Mouse (Mus musculus) CD4-positive helper T cell, adult 2 months (primary cell): ENCODE measurements around the gene Rxra.
A peak's percentile ranks its signal among the peaks of the same experiment; 100 is the strongest.

Experiments used
- DNase-seq: peaks from one replicate; pipeline ENCODE4 v3.0.0-alpha.2; 2012; ENCODE audit warnings: low read depth, missing footprints, low spot score

Gene Rxra

DNA sequence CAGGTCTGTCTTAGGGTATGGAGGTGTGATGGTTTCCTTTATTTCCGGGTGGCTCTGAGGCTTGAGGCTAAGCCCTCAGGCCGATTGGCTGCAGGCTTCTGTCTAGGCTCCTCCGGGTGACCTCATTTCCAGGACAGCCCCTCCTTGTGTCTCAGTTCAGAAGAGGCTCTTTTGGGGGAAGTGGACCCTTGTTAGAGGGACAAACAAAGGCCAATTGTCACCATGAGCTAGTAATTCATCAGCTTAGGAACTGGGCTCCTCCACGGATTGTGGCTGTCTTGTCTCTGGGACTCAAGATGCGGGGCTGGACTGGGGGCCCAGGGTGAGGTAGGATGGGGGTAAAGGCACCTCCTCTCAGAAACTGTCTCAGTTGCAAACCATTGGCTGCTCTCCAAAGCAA is 5.5 kb upstream of the Rxra start:
- DNase-seq = no peak

DNA sequence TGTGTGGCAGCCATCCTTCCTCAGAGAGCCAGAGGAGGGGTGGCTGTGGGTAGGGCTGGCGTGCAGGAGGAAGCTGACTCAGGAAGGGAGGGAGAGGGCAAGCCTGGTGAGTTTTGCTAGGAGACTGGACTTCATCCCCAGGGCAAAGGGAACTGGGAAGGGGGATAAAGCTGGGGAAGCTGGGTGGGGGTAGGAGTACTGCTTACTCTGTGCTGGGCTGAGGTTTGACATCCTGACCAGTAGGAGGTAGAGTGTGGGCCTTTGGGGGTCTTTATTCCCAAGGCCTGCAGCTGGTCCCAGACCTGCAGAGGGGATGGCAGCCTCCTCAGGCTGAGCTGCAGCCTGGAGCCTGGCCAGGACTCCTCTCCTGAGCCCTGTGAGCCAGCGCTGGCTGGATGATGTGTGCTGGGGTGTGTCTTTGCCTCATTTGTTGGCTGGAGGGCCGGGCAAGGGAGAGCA is 4.6 kb upstream of the Rxra start:
- no peak for DNase-seq

DNA sequence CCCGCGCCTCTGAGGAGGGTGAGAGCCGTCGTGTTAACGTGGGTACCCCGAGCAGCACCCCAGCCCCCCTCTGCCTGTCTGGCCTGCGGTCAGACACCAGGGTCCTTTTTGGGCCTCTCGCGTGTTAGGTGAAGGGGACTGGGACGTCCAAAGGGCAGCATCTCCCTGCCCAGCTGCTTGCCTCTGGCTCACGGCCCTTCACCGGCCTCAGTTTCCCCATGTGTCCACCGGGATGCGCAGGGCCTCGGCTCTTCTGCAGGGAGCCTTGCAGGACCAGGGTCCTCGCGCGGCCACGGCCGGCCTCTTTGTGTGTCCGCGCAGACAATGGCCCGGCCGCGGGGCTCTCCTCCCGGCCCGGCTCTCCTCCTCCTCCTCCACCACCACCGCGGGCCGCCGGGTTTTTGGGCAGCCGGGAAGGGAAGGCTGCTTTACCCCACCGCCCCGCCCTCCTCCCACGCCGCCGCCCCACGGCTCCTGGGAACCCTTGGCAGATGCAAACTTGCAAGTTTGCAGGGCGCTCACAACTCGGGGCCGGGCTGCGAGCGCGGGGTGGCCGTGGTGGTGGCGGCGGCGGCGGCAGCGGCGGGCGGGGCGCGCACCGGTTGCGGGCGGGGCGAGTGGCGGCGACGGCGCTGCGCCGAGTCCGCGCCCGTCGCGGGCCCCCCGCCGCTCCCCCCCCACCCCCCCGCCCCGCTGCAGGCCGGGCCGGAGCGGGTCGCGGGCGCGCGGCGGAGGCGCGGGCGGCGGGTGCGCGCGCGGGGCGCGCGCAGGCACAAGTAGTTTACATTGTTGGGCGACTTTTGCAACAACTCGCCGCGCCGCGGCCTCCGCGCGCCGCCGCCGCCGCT is 462 bp downstream of the Rxra start:
- DNase-seq = peak; percentile 66

DNA sequence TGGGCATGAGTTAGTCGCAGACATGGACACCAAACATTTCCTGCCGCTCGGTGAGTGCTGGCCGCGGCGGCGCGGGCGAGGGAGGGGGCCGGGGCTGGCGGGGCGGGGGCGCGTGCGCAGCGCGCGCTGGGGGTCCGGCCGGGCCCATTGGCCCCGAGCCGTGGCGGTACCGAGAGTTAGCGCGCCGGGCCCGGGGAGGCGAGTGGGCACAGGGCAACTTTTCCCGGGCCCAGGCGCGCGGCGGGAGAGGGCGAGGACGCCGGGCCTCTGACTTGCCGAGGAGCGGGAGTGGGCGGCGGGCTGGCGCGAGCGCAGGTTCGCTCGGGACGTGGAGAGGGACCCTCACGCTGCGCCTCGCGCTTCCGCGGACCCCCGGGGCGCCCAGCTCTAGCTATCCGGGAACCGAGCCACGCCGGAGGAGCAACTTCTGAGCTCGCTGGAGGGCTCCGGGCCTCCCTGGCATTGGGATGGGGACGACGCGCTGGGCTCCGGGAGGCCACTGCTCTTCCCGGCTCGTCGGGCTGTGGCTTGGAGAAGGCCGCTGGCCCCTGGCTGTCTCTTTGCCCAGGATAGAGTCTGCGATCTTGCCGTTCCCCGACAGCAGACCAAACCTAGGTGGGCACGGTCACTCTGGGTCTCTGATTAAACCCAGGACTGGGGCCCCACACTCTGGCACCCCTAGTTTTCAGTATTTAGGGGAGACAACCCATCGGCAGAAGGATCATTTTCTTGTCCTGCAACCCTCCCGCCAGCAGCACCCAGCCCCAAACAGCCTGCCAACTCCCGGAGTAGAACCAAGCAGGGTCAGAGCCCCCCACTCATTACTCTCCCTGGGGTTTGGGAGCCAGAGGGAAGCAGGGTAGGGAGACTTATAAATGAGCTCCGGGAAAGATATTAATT is 1.4 kb downstream of the Rxra start:
- peak; percentile 45 for DNase-seq

DNA sequence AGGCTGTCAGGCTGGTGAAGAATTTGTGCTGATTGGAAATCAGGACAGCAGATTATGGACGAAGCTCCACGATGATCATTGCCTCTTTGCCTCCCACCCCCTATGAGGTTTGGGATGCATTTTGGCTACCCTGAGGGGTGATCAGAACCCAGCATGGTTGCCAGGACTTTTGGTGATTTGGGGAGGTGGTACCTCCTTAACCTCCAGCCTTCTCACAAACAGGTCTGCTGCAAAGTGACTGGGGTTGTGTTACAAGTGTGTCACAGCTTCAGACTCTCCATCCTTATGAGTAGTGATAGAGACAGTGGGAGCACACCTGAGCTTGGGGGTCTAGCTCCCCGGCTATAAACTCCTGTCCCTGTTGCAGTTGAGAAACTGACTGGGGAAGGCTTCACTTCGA is 2.1 kb downstream of the Rxra start:
- DNase-seq = no peak

DNA sequence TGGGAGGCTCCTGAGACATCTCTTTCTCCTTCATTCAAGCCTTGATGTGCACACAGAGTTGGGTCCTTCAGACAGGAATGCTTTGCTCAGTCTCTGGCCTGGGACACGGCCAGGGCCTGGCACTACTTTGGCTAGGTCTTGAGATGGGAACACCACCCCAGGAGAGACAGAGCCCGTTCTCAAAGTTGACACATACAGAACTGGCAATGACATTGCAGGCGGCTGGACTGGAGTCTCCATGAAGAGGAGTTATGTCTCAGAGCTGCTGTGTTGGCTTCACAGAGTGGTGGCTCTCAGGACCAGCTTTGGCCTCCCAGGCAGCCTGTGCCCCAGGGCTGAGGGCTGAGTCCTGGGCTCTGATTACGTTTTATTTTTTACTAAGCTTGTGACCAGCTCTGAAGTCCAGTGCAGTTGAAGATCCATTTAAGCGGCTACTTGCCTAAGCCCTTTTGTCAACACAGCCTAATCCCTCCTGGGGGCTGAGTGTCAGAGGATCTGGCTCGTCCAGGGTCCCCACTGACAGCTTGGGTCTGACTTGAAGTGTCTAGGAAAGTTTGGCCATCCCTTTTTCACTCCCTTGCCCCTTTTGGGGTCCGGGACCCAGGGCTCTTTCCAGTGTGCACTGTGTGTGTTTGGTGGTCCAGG is 2.7 kb downstream of the Rxra start:
- DNase-seq = no peak

DNA sequence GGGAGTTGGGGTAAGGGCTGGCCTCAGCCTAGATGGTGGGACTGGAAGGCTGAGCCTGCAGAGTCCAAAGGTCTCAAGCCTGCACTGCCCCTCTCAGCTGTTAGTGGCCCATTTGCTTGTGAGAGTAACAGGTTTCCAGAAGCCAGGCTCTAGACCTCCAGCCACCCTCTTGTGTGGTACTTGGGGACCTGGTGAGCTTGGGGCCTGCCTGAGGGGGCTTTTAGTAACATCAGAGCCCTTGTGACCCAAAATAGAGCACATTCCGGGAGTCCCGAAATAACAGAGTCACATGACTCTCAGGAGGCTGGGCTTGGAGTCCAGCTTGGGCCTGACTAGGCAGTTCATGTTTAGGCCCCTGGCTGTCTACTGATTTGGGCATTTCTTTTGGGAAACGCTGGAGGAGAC is 3.4 kb downstream of the Rxra start:
- no peak for DNase-seq

DNA sequence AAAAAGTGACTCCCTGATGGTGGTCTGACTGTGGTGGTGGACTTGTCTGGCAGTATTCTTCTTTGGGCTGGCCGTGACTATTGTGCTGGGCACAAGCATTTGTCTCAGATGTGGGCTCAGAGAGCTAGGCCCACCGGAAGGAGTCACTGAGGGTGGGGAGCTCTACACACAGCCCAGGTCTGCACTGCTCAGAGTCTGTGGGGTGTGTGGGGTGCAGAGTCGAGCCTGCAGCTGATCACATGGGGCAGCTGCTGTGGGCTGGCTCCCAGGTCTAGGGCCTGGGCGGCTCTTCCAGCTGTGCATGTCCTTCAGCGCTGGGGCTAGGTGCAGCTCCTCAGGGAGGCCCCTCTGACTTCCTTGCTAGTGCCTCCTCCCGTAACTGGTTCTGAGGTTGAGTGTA is 3.8 kb downstream of the Rxra start:
- DNase-seq = no peak

DNA sequence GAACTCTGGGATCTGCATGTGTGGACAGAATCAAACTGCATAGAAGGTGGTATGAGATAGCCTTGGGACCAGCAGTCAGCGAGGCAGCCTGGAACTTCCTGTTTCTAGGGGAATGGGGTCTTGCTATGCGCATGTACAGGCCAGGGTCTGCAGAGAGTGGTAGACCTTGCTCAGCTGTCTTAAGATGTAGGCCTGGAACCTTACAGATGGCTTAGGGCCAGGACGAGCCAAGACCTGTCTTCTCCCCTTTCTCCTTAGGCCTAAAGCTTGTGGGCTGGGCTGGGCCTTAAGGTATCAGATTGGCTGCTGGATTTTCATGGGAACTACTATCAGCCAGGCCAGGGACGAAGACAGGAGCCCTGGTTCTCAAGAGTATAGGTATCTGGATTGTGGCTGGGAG is 4.4 kb downstream of the Rxra start:
- DNase-seq = no peak

DNA sequence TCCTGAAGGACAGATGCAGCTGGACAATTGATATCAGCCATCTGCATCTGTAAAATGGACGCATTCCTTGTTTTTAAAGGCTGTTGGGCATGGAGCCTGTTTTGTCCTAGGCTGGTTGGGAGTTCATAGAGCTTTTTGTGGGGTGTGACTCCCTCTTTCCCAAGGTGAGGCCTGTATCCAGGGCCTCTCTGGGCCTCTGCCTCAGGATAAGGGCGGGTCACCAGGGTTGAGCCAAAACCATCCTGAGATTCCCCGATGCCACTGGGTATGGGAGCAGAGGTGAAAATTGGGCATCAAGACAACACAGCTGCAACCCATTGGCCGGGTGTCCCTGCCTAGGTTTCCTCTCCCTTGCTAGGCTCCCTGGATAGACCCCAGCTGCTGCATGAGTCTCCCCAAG is 5.2 kb downstream of the Rxra start:
- DNase-seq = no peak

DNA sequence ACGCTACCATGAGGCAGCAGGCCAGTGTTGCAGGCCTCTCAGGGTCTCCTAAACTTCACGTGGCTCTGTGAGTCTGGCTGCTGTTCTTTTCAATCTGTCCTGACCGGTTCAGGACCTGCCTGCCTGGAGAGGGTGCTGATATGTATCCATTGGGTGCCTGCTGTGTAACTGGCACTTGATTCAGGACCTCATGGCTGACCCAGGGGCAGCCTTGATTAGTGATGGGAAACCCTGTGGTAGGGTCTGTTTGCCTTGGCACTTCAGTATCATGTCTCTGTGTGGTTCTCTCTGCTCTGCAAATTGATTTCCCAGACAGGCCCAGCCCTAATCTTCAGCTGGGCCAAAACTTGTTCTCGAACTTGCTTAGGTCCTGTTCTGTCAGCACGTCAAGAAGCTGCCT is 5.9 kb downstream of the Rxra start:
- DNase-seq = no peak

DNA sequence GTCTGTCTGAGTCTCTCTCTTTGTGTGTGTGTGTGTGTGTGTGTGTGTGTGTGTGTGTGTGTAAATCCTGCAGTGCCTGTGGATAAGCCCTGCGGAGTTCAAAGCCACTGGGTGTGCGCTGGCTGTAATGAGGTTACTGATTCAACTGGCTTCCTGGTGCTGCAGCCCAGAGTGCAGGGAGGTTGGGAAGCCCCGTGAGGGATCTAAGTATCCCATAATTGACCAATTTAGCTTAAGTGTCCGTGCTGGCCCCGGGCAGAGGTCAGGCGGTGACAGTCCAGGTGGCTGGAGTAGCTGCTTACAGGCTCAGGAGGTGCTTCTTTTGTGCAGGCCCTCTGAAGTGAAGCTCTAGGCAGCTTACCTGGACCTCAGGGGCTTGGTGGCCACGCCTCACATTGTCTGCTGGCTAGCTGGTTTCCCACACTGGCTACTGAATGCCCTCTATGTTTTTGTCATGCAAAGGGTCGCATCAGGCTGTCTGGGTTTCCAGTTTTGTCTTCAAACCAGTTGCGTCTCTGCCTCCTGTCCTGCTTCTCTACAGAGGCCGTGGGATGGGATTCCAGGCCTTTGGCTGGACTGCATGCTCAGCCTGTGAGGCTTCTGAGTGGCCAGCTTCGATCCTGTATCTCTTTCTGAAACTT is 7.9 kb downstream of the Rxra start:
- no peak for DNase-seq

DNA sequence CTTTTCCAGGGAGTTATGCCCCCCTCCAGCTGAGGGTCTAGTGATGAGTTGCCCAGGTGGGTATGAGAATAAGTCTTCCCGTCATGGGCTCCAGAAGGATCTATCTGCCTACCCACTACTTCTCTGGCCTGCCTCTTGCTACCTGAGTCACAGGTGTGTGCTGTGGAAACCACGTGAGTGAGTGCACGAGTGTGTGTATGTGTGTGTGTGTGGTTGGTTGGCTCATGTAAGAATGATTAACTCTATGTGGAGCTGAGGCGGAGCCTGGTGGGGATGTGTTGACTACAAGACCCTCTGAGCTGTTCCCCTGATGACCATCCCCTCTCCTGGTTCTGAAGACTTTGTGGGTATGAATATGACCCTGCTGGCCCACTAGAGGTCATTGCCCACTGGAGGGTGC is 9.7 kb downstream of the Rxra start:
- no peak for DNase-seq

DNA sequence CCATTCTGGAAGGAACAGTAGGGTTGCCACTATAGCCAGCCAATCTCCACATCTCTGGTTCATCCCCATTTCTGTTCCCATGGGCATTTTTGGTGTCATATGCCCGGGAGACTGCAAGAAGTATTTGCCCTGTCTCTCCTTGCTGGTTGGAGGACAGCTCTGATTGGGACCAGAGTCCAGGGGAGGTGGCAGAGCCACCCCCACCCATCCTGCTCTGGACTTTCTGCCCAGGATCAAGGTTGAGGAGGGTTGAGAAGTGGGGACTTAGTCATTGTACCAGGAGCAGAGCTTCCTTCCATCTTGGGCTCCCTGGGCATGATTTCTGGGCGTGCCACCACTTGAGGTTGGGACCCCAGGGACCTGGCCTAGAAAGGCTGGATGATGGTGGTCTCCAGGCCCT is 10.1 kb downstream of the Rxra start:
- DNase-seq = no peak

DNA sequence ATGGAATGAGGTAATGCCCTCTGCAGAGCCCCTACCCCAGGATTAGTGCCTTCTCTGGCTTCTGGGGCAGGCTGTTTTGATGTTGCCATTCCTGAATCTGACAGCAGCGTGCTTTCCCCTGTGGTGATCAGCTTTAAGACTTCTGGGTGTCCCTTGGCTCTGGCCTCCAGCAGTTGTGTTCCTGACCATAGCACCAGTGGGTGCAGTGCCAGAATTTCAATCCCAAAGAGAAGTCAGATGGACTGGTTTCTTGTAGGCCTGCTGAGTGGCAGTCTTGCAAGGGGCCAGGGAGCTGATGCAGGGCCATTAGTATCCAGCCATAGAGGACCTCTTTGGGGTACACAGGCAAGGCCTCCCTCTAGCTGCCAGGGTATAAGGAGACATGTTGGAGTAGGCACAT is 10.8 kb downstream of the Rxra start:
- DNase-seq = no peak

DNA sequence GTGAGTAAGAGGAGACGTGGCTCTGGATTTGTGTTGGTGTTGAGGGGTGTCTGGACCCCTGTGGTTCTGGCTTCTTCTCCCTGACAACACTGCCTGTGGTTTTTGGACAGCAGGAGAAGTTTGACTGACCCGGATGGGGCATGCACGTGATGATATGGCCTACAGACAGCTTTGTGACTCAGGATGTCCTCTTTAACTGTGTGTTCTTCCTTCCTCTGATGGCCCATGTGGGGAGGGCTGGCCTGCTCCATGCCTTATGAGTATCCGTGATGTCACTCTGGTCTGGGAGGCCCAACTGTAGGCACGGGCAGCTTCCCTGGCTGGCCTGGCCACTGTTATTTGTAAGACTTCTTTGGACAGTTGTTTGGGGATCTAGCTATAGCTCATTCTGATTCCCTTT is 11.7 kb downstream of the Rxra start:
- DNase-seq = no peak

DNA sequence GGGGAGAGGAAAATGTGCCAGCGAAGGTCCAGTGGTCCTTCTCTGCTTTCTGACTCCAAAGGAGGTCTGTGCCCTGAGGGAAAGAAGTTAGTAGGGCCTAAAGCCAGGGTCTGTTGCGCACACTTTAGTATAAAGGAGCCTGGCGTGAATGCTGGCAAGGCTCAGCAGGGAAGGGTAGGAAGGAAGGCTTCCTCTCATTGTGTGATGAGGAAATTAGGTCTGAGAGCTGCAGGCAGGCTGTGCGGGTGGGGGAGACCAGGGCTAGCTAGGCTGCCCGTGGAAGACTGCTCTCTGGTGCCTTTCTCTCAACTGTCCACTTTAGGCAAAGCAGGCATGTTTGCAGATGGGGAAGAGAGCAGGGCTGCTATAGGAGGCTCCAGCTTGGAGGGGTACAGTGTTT is 14.5 kb downstream of the Rxra start:
- DNase-seq = no peak

DNA sequence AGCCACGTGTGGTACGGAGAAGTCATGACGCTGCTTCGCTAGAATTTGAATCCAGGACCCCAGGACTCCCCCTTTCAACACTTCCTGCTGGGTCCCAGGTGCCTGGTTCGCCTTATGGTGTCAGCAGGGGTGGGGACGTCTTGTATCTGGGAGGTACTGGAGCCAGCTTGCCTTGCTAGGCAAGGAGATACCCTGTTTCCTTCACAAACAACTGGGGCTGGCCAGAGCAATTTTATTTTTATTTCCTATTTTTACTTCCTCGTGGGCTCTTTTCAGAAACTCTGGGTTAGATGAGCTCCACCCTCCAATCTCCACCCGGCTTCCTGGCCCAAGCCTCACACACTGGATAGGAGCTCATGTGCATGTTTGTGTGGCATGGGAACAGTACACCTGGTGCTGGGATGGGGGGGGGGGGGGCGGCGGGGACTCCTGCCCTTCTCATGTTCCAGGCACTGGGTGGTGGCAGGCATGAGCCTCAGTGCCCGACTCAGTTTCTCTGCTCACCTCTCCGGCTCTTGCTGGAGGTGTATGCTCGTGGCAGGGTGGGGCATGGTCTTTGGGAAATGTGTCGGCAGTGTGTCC is 15.0 kb downstream of the Rxra start:
- no peak for DNase-seq

DNA sequence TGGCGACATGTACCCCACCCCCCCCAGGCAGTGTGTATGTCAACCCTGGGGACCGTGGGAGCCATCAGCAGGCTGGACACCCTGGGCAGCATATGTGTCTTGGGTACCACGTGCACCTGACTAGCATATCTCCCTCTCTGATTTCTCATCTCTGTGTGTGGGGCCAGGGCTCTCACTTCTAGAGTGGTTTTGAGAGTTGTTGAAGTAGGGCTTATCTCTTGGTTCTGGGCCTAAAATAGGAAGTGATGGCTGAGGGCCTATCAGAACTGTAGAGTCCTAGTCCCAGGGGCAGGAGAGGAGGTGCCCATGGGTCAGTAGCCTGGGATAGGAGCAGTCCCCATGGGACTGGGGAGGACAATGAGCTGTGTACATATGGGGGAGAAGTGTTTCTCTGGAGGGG is 16.4 kb downstream of the Rxra start:
- no peak for DNase-seq

DNA sequence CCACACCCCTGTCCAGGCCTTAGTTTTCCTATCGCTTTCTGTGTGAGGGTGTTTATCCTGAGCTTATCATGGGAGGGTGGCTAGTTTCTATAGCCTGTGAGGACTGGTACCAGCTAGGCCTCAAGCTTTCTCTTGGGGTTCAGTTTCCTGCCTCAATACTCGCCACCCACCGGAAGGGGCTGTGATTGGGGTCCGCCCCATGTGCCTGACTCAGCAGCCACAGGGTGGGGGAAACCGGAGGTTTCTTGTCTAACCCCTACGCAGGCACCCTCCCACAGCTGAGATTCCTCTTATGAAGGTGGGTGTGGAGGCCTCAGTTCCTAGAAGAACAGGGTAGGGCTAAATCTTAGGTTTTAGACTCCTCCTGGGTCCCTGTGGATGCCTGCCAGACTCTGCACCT is 17.4 kb downstream of the Rxra start:
- DNase-seq = peak; percentile 75

DNA sequence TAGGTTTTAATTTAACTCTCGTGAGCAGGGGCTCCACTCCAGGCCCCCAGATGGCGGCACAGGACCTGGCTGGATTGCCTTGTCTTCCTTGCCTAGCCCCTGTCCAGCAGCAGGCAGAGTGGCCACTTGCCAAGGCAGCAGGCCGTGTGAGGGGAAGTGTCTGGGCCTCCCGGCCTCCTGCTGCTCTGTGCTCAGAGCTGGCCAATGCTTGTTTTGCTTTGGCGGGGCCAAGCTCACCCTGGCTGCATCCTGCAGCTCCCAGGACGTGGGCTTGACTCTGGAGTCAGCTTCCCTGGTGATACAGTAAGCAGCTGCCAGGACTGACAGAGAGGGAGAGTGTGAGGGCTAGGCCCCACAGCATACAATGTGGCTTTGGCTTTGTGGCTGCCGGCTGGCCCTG is 23.3 kb downstream of the Rxra start:
- no peak for DNase-seq
